Mouse (Mus musculus) liver, postnatal 0 days (tissue): ENCODE measurements around the gene Pten.
A peak's percentile ranks its signal among the peaks of the same experiment; 100 is the strongest.

Experiments
- CTCF ChIP-seq: sonication (generic); IDR thresholded peaks from 2 replicates; pipeline ENCODE4 v1.5.1; 2016; ENCODE audit warnings: antibody characterized with exemption, low read depth
- EP300 ChIP-seq: IDR thresholded peaks from 2 replicates; pipeline ENCODE4 v1.6.1; 2016; ENCODE audit warnings: antibody characterized with exemption, low read depth, mild to moderate bottlenecking

- TF ChIP-seq CTCF (peak; percentile 49), EP300 (peak; percentile 70)
Observed at GRCm38 (mm10) chr19:32712588-32713042, 44.7 kb upstream of the Pten start.
